Mouse (Mus musculus) MEL (cell line): ENCODE measurements around the gene Msx2. TPM values are rescaled to one million over a fixed set of nuclear protein-coding genes. Genes with fewer than 3 reads are reported as not detected.

Source experiments
- DNase-seq: peaks from one replicate; pipeline ENCODE4 v3.0.0; 2011; ENCODE audit warnings: low read depth, low spot score
- H3K27ac ChIP-seq: 2 replicates; pipeline ENCODE4 v1.5.1; 2012; ENCODE audit warnings: low read depth, mild to moderate bottlenecking, control low read depth, low read length, moderate library complexity; ENCODE audit not compliant: control insufficient read depth
- H3K27me3 ChIP-seq, 2 experiments: fragments of 150-350 bp in 1 of 2; sonication (generic) in 1 of 2; 2 replicates each; pipeline ENCODE4 v1.6.1; 2012; ENCODE audit warnings: low read length in 2 of 2, mild to moderate bottlenecking in 2 of 2, improper control_type of control experiment in 1 of 2, moderate library complexity in 1 of 2; ENCODE audit not compliant: insufficient read depth in 2 of 2, control insufficient read depth in 1 of 2
- H3K36me3 ChIP-seq, 2 experiments: 2 replicates each; pipeline ENCODE4 v1.6.1; 2012 to 2014; ENCODE audit warnings: low read length in 2 of 2, improper control_type of control experiment in 1 of 2, inconsistent platforms in 1 of 2, mild to moderate bottlenecking in 1 of 2; ENCODE audit not compliant: insufficient read depth in 2 of 2, control insufficient read depth in 1 of 2
- H3K4me1 ChIP-seq, 2 experiments: fragments of 150-350 bp in 1 of 2; sonication (generic) in 1 of 2; 2 replicates each; pipeline ENCODE4 v1.6.1; 2012; ENCODE audit warnings: low read length in 2 of 2, improper control_type of control experiment in 1 of 2, mild to moderate bottlenecking in 1 of 2; ENCODE audit not compliant: insufficient read depth in 2 of 2, control insufficient read depth in 1 of 2
- H3K4me3 ChIP-seq, 2 experiments: fragments of 150-350 bp in 1 of 2; sonication (generic) in 1 of 2; 2 replicates each; pipeline ENCODE4 v1.5.1; 2012; ENCODE audit warnings: low read depth in 2 of 2, low read length in 2 of 2, mild to moderate bottlenecking in 2 of 2, moderate library complexity in 2 of 2, control low read depth in 1 of 2, improper control_type of control experiment in 1 of 2; ENCODE audit not compliant: control insufficient read depth in 1 of 2, insufficient read depth in 1 of 2
- H3K79me2 ChIP-seq: 2 replicates; pipeline ENCODE4 v1.6.1; 2012; ENCODE audit warnings: mild to moderate bottlenecking, low read length, moderate library complexity; ENCODE audit not compliant: control insufficient read depth, poor library complexity, insufficient read depth
- H3K9ac ChIP-seq: 2 replicates; pipeline ENCODE4 v1.6.1; 2012; ENCODE audit warnings: low read depth, mild to moderate bottlenecking, control low read depth, low read length, moderate library complexity; ENCODE audit not compliant: control insufficient read depth, poor library complexity, severe bottlenecking
- H3K9me3 ChIP-seq: fragments of 150-350 bp; sonication (generic); replicated peaks from 2 replicates; pipeline ENCODE4 v1.6.1; 2012; ENCODE audit warnings: mild to moderate bottlenecking, low read length, improper control_type of control experiment, moderate library complexity; ENCODE audit not compliant: insufficient read depth
- CHD1 ChIP-seq: IDR thresholded peaks from 2 replicates; pipeline ENCODE4 v1.6.1; 2012; ENCODE audit warnings: low read depth, mild to moderate bottlenecking, inconsistent platforms, low read length, improper control_type of control experiment
- CHD2 ChIP-seq: IDR thresholded peaks from 2 replicates; pipeline ENCODE4 v1.6.1; 2011; ENCODE audit warnings: low read length, improper control_type of control experiment
- CTCF ChIP-seq, 3 experiments: IDR thresholded peaks in 2 of 3; conservative IDR thresholded peaks in 1 of 3; 2 replicates each; pipeline ENCODE4 v1.5.1; 2011 to 2012; ENCODE audit warnings: low read length in 3 of 3, low read depth in 2 of 3, mild to moderate bottlenecking in 2 of 3, improper control_type of control experiment in 1 of 3, inconsistent platforms in 1 of 3, mixed read lengths in 1 of 3, moderate library complexity in 1 of 3; ENCODE audit not compliant: control insufficient read depth in 1 of 3, insufficient read depth in 1 of 3, poor library complexity in 1 of 3, severe bottlenecking in 1 of 3
- E2F4 ChIP-seq: IDR thresholded peaks from 2 replicates; pipeline ENCODE4 v1.6.1; 2011; ENCODE audit warnings: low read depth, low read length, improper control_type of control experiment, borderline replicate concordance
- EP300 ChIP-seq, 2 experiments: IDR thresholded peaks; 2 replicates each; pipeline ENCODE4 v1.6.1; 2011; ENCODE audit warnings: improper control_type of control experiment in 2 of 2, low read length in 2 of 2, low read depth in 1 of 2, mild to moderate bottlenecking in 1 of 2
- GATA1 ChIP-seq: IDR thresholded peaks from 2 replicates; pipeline ENCODE4 v1.6.1; 2011; ENCODE audit warnings: low read depth, low read length, improper control_type of control experiment
- JUND ChIP-seq: IDR thresholded peaks from 2 replicates; pipeline ENCODE4 v1.6.1; 2011; ENCODE audit warnings: low read depth, mild to moderate bottlenecking, improper control_type of control experiment, low read length
- MAFK ChIP-seq: IDR thresholded peaks from 2 replicates; pipeline ENCODE4 v1.6.1; 2011; ENCODE audit warnings: low read depth, mild to moderate bottlenecking, low read length, improper control_type of control experiment, borderline replicate concordance
- MAX ChIP-seq: IDR thresholded peaks from 2 replicates; pipeline ENCODE4 v1.6.1; 2011; ENCODE audit warnings: low read length, improper control_type of control experiment
- MXI1 ChIP-seq: IDR thresholded peaks from 2 replicates; pipeline ENCODE4 v1.6.1; 2011; ENCODE audit warnings: mild to moderate bottlenecking, low read depth, low read length, improper control_type of control experiment
- NELFE ChIP-seq: IDR thresholded peaks from 2 replicates; pipeline ENCODE4 v1.6.1; 2011; ENCODE audit warnings: low read depth, low read length, improper control_type of control experiment
- POLR2AphosphoS2 ChIP-seq: IDR thresholded peaks from 2 replicates; pipeline ENCODE4 v1.6.1; 2011; ENCODE audit warnings: low read length, improper control_type of control experiment
- POLR2AphosphoS5 ChIP-seq: IDR thresholded peaks from 2 replicates; pipeline ENCODE4 v1.6.1; 2012; ENCODE audit warnings: low read depth, borderline replicate concordance, mild to moderate bottlenecking, inconsistent platforms, low read length, moderate library complexity, mixed read lengths
- RAD21 ChIP-seq: IDR thresholded peaks from 2 replicates; pipeline ENCODE4 v1.6.1; 2011; ENCODE audit warnings: mild to moderate bottlenecking, low read depth, low read length, improper control_type of control experiment
- RCOR1 ChIP-seq: IDR thresholded peaks from 2 replicates; pipeline ENCODE4 v1.6.1; 2012; ENCODE audit warnings: low read depth, mild to moderate bottlenecking, inconsistent platforms, low read length, improper control_type of control experiment
- SMC3 ChIP-seq: IDR thresholded peaks from 2 replicates; pipeline ENCODE4 v1.6.1; 2011; ENCODE audit warnings: low read depth, low read length, improper control_type of control experiment
- TAL1 ChIP-seq: IDR thresholded peaks from 2 replicates; pipeline ENCODE4 v1.6.1; 2012; ENCODE audit warnings: mild to moderate bottlenecking, inconsistent platforms, low read length, moderate library complexity, mixed read lengths
- USF1 ChIP-seq: IDR thresholded peaks from 2 replicates; pipeline ENCODE4 v1.6.1; 2014; ENCODE audit warnings: low read depth, mild to moderate bottlenecking, inconsistent platforms, low read length, improper control_type of control experiment, moderate library complexity
- USF2 ChIP-seq, 2 experiments: IDR thresholded peaks; 2 replicates each; pipeline ENCODE4 v1.6.1; 2011 to 2012; ENCODE audit warnings: improper control_type of control experiment in 2 of 2, low read length in 2 of 2, borderline replicate concordance in 1 of 2, inconsistent platforms in 1 of 2, low read depth in 1 of 2, mild to moderate bottlenecking in 1 of 2; ENCODE audit not compliant: insufficient read depth in 1 of 2
- ZKSCAN1 ChIP-seq: IDR thresholded peaks from 2 replicates; pipeline ENCODE4 v1.6.1; 2012; ENCODE audit warnings: low read depth, mild to moderate bottlenecking, inconsistent platforms, low read length, improper control_type of control experiment, moderate library complexity
- ZMIZ1 ChIP-seq: IDR thresholded peaks from 2 replicates; pipeline ENCODE4 v1.6.1; 2012; ENCODE audit warnings: low read depth, mild to moderate bottlenecking, inconsistent platforms, low read length, improper control_type of control experiment, moderate library complexity
- ZNF384 ChIP-seq: IDR thresholded peaks from 2 replicates; pipeline ENCODE4 v1.6.1; 2012; ENCODE audit warnings: low read depth, mild to moderate bottlenecking, inconsistent platforms, low read length, improper control_type of control experiment
- polyA plus RNA-seq, 2 experiments: library from polyadenylated mRNA; stranded (reverse) in 1 of 2; unstranded in 1 of 2; fragments of >175 nt in 1 of 2; fragments of >200 nt in 1 of 2; gene quantifications; 2 replicates each; pipeline versions ENCODE4 v1.2.1 to v1.2.4; 2012; ENCODE audit warnings: low replicate concordance in 2 of 2, low read depth in 1 of 2; ENCODE audit not compliant: insufficient read length in 2 of 2, insufficient read depth in 1 of 2, missing spikeins in 1 of 2
- total RNA-seq: library from RNA; depleted of rRNA; stranded (reverse); fragments of 300-350 nt; gene quantifications from 2 replicates; pipeline ENCODE4 v1.2.3, GENCODE M21; 2012

The Msx2 gene
- total and polyA plus RNA-seq, 3 experiments: not detected

- no peak for TF ChIP-seq TAL1
- no peak for TF ChIP-seq USF2 (IDR thresholded peaks at IDR 0.05; ENCODE audit: borderline replicate concordance in 1 of 2, insufficient read depth in 1 of 2, low read depth in 1 of 2, low read length in 2 of 2)
- TF ChIP-seq ZNF384: no peak
- TF ChIP-seq CHD2: no peak
- no peak for TF ChIP-seq JUND
- TF ChIP-seq CTCF (IDR thresholded peaks at IDR 0.05 in 2 of 3, conservative IDR thresholded peaks at IDR 0.05 in 1 of 3; ENCODE audit: control insufficient read depth in 1 of 3, insufficient read depth in 1 of 3, low read depth in 2 of 3, low read length in 3 of 3, poor library complexity in 1 of 3, severe bottlenecking in 1 of 3): no peak
- no peak for TF ChIP-seq MXI1
- TF ChIP-seq NELFE: no peak
- no peak for TF ChIP-seq SMC3
- TF ChIP-seq USF1: no peak
- no peak for TF ChIP-seq MAX
- TF ChIP-seq ZMIZ1: no peak
- TF ChIP-seq POLR2AphosphoS2: no peak
- no peak for TF ChIP-seq MAFK
- TF ChIP-seq RCOR1: no peak
- no peak for TF ChIP-seq ZKSCAN1
- TF ChIP-seq RAD21: no peak
- Histone ChIP-seq H3K27me3 (no peaks in the 10 kb centered on the region), H3K36me3 (no peaks in the 10 kb centered on the region), H3K4me1 (no peaks in the 10 kb centered on the region), H3K9ac (no peak overlapping the region), H3K4me3 (no peak overlapping the region), H3K9me3 (no peaks in the 10 kb centered on the region), H3K79me2 (no peaks in the 10 kb centered on the region), H3K27ac (no peak overlapping the region)
- DNase-seq: no peak
Observed at GRCm38 (mm10) chr13:53458766-53459165, 14.1 kb downstream of the Msx2 start.

- Histone ChIP-seq H3K4me3 (no peak overlapping the region), H3K9me3 (no peaks in the 10 kb centered on the region), H3K4me1 (no peaks in the 10 kb centered on the region), H3K27ac (no peak overlapping the region), H3K36me3 (no peaks in the 10 kb centered on the region), H3K9ac (no peak overlapping the region), H3K79me2 (no peaks in the 10 kb centered on the region), H3K27me3 (no peaks in the 10 kb centered on the region)
- TF ChIP-seq MAX (no peak), GATA1 (no peak), SMC3 (no peak), POLR2AphosphoS5 (no peak), ZMIZ1 (no peak), E2F4 (no peak), CHD1 (no peak), POLR2AphosphoS2 (no peak), EP300 (IDR thresholded peaks at IDR 0.05; ENCODE audit: low read depth in 1 of 2, low read length in 2 of 2) (no peak), JUND (no peak), CHD2 (no peak)
- DNase-seq: no peak
Observed at GRCm38 (mm10) chr13:53454794-53455672, 17.8 kb downstream of the Msx2 start.
